Mouse (Mus musculus): ENCODE measurements around the gene Chat. TPM values are rescaled to one million over a fixed set of nuclear protein-coding genes. Genes with fewer than 3 reads are reported as not detected.

The Chat gene
- polyA plus RNA-seq, 1 experiment from 2014 or later: not detected

DNA sequence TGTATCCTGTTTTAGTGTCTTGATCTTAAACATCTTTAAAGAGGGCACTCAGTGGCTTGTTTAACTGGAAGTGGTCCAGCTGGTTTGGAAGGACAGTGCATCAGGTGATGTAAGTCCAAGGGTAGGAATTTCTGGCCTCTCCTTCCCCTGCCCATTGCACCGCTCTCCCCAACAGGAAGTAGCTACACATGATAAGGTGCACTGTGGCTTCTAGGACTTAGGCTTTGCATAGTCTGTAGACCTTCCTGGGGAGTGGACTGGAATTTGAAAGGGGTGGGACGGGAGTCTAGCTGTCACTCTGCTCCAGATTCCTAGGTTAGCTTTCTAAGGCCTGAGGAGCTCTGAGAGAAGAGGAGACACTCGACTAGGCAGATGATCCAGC lies 85.7 kb downstream of the Chat start:
- Histone ChIP-seq H3K36me3 (ENCODE audit: control insufficient read depth, insufficient read depth) (no peaks in the 10 kb centered on the region), H3K27me3 (ENCODE audit: control insufficient read depth, insufficient read depth, low read depth, low read length) (peaks cover 15% of the 10 kb centered on the region), H3K27ac (ENCODE audit: low read length) (no peak overlapping the region), H3K9me3 (replicated peaks; ENCODE audit: control insufficient read depth, low read length) (no peaks in the 10 kb centered on the region), H3K9ac (ENCODE audit: low read depth, low read length) (no peak overlapping the region), H3K4me3 (ENCODE audit: low read depth, low read length) (no peak overlapping the region), H3K4me1 (ENCODE audit: control insufficient read depth, low read depth, low read length) (no peaks in the 10 kb centered on the region), H3K4me2 (ENCODE audit: low read depth, low read length) (no peak overlapping the region)
- ATAC-seq (ENCODE audit: low read depth): no peak
- WGBS (ENCODE audit: insufficient replicate concordance): 24% methylated on average over 3 of the region's 3 CpGs

DNA sequence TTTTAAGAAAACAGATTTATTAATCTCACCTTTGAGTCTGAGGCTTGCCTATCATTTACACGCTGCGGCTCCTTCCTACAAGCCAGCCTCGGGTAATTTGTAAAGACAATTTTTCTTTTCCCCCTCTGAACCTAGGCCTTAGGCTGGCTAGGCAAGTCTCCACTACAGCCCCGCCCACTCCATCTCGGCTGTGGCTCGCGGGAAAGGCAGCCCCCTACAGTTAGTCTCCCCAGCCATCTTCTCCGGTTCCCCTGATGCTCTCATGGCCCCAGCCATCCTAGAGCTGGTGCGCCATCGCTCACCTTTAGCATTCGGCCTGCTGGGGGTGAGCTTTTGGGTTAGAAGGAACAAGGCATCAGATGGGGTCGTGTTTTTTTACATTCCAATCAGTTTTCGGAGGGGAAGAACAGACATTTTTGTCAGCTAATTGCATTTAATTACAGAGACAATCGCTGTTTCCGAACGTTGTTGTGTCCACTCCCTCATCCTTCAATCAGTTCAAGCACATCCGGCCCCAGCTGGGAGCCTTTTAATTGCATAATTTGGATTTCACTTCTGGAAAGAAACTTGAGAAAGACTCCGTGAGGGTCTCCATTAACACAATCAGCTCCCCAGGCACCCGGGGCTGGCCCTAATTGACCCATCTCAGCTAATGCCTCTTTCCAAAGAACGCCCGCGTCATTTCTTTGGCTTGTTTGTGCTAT lies 86.2 kb downstream of the Chat start:
- H3K9ac ChIP-seq (ENCODE audit: low read depth, low read length): no peak overlapping the region
- H3K4me3 ChIP-seq (ENCODE audit: low read depth, low read length): no peak overlapping the region
- H3K36me3 ChIP-seq (ENCODE audit: control insufficient read depth, insufficient read depth): no peaks in the 10 kb centered on the region
- peaks cover 15% of the 10 kb centered on the region for H3K27me3 ChIP-seq (ENCODE audit: control insufficient read depth, insufficient read depth, low read depth, low read length)
- H3K27ac ChIP-seq (ENCODE audit: low read length): no peak overlapping the region
- no peak for ATAC-seq (ENCODE audit: low read depth)
- no peak overlapping the region for H3K4me2 ChIP-seq (ENCODE audit: low read depth, low read length)
- no peaks in the 10 kb centered on the region for H3K4me1 ChIP-seq (ENCODE audit: control insufficient read depth, low read depth, low read length)
- no peaks in the 10 kb centered on the region for H3K9me3 ChIP-seq (replicated peaks; ENCODE audit: control insufficient read depth, low read length)
- WGBS (ENCODE audit: insufficient replicate concordance): 19% methylated on average over 22 of the region's 22 CpGs

DNA sequence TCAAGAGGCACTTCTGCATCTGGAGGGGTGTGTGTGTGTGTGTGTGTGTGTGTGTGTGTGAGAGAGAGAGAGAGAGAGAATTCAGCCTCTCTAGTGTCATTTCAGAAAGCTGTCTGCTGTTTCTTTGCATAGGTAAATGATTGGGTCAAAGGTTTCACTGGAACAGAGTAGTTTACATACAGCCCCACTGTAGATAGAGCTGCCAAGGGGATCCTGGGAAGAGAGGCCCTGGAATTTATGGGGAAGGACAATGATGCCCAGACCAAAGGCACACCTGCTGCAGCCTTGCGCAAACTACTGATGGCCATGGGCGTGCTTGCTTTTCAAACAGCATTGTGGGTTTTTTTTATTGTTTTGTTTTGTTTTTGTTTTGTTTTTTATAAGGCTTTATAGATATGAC lies 93.3 kb downstream of the Chat start:
- H3K4me1 ChIP-seq (ENCODE audit: control insufficient read depth, low read depth, low read length): no peaks in the 10 kb centered on the region
- no peaks in the 10 kb centered on the region for H3K9me3 ChIP-seq (replicated peaks; ENCODE audit: control insufficient read depth, low read length)
- no peak overlapping the region for H3K9ac ChIP-seq (ENCODE audit: low read depth, low read length)
- no peak for ATAC-seq (ENCODE audit: low read depth)
- H3K4me2 ChIP-seq (ENCODE audit: low read depth, low read length): no peak overlapping the region
- H3K27ac ChIP-seq (ENCODE audit: low read length): no peak overlapping the region
- WGBS (ENCODE audit: insufficient replicate concordance): 57% methylated on average over 2 of the region's 2 CpGs
- no peak overlapping the region for H3K4me3 ChIP-seq (ENCODE audit: low read depth, low read length)
- no peaks in the 10 kb centered on the region for H3K27me3 ChIP-seq (ENCODE audit: control insufficient read depth, insufficient read depth, low read depth, low read length)
- H3K36me3 ChIP-seq (ENCODE audit: control insufficient read depth, insufficient read depth): no peaks in the 10 kb centered on the region

DNA sequence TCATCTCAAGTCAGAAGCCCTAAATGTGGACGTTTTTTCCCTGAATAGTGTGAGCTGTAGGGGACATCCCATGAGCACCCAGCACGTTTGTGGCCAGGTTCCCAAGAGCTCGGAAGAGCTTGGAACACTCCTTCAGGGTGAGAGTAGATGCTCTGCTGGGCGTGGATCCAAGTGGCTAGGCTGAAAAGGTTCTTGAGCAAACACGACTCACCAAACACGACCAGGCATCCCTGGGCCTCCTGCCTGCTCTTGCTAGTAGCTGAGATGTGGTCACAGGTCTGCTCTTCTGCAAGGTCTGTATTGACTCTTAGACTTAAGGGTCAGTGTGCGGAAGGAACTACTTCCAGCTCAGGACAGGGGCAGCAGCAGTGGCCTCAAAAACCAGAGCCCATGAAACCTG lies 96.0 kb downstream of the Chat start:
- Histone ChIP-seq H3K27me3 (ENCODE audit: control insufficient read depth, insufficient read depth, low read depth, low read length) (no peaks in the 10 kb centered on the region), H3K4me3 (ENCODE audit: low read depth, low read length) (no peak overlapping the region), H3K36me3 (ENCODE audit: control insufficient read depth, insufficient read depth) (no peaks in the 10 kb centered on the region), H3K4me2 (ENCODE audit: low read depth, low read length) (no peak overlapping the region), H3K27ac (ENCODE audit: low read length) (no peak overlapping the region), H3K9ac (ENCODE audit: low read depth, low read length) (no peak overlapping the region), H3K4me1 (ENCODE audit: control insufficient read depth, low read depth, low read length) (no peaks in the 10 kb centered on the region), H3K9me3 (replicated peaks; ENCODE audit: control insufficient read depth, low read length) (no peaks in the 10 kb centered on the region)
- 47% methylated on average over 7 of the region's 7 CpGs for WGBS (ENCODE audit: insufficient replicate concordance)
- ATAC-seq (ENCODE audit: low read depth): no peak

DNA sequence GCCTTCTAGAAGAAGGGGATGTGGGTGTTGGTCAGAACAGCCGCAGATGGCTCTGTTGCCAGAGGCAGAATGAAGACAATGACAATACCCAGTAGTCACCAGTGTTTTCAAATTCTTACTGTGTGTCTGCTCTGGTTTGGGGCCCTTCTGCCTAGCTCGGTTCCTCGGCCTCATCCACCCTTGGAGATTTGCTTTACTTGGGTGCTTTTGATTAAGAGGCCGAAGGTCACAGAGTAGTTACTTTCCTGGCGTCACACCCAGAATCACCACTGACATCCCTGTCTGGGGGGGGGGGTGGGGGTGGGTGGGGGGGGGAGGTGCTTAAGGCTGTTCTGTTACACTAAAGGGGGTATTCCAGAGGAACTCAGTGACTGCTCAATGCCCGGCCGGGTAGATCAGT lies 101.4 kb downstream of the Chat start:
- no peak overlapping the region for H3K4me3 ChIP-seq (ENCODE audit: low read depth, low read length)
- WGBS (ENCODE audit: insufficient replicate concordance): 43% methylated on average over 7 of the region's 7 CpGs
- H3K27me3 ChIP-seq (ENCODE audit: control insufficient read depth, insufficient read depth, low read depth, low read length): no peaks in the 10 kb centered on the region
- no peak overlapping the region for H3K9ac ChIP-seq (ENCODE audit: low read depth, low read length)
- no peaks in the 10 kb centered on the region for H3K9me3 ChIP-seq (replicated peaks; ENCODE audit: control insufficient read depth, low read length)
- H3K4me1 ChIP-seq (ENCODE audit: control insufficient read depth, low read depth, low read length): no peaks in the 10 kb centered on the region
- ATAC-seq (ENCODE audit: low read depth): no peak
- H3K27ac ChIP-seq (ENCODE audit: low read length): no peak overlapping the region
- H3K36me3 ChIP-seq (ENCODE audit: control insufficient read depth, insufficient read depth): no peaks in the 10 kb centered on the region
- H3K4me2 ChIP-seq (ENCODE audit: low read depth, low read length): no peak overlapping the region

Other genes with a start within 250 kb of the Chat start
- 0.61 and 0.79 TPM in 2 replicates for gene Ogdhl, start 144.0 kb downstream of the Chat start, polyA plus RNA-seq (2015; fragmentation: Nextera tagmentation; extraction: Ambion mirVana)
- not detected in 2 replicates for gene 1700024G13Rik, start 77.6 kb downstream of the Chat start, polyA plus RNA-seq (2015; fragmentation: Nextera tagmentation; extraction: Ambion mirVana)
- 0.04 TPM in 1 of 2 replicates, not detected in the other for gene Slc18a3, start 1.1 kb downstream of the Chat start, polyA plus RNA-seq (2015; fragmentation: Nextera tagmentation; extraction: Ambion mirVana)
- gene Ercc6, start 47.5 kb upstream of the Chat start, polyA plus RNA-seq (2015; fragmentation: Nextera tagmentation; extraction: Ambion mirVana): 5.0 and 5.3 TPM in 2 replicates
- not detected in 2 replicates for gene Prrxl1, start 133.4 kb upstream of the Chat start, polyA plus RNA-seq (2015; fragmentation: Nextera tagmentation; extraction: Ambion mirVana)
- 0.15 and 0.20 TPM in 2 replicates for gene 3425401B19Rik, start 219.3 kb upstream of the Chat start, polyA plus RNA-seq (2015; fragmentation: Nextera tagmentation; extraction: Ambion mirVana)